Mouse (Mus musculus): ENCODE data around the gene Rfx4.

GRCm38 (mm10) chr10:84910194-84910593, 154.3 kb downstream of the Rfx4 start:
- no peak for TF ChIP-seq CTCF (conservative IDR thresholded peaks at IDR 0.05; ENCODE audit: low read length)
- no peak for TF ChIP-seq NANOG (IDR thresholded peaks at IDR 0.05; ENCODE audit: borderline replicate concordance, low read length)
- no peak for TF ChIP-seq POU5F1 (IDR thresholded peaks at IDR 0.05; ENCODE audit: borderline replicate concordance, low read length)

Measured in E14TG2a.4 (cell line).